Mouse (Mus musculus) bone marrow macrophage, adult 2 months (primary cell): ENCODE measurements around the gene Aldh3a2. TPM values are rescaled to one million over a fixed set of nuclear protein-coding genes. Genes with fewer than 3 reads are reported as not detected.
A peak's percentile ranks its signal among the peaks of the same experiment; 100 is the strongest.
"Not testable (repeated sequence)": the region's sequence is repeated elsewhere in the genome, so short reads cannot be mapped to it uniquely, and the experiment has no call there.

Experiments
- H3K27ac ChIP-seq: 2 replicates; pipeline ENCODE4 v1.5.1; 2012; ENCODE audit warnings: low read depth, low read length; ENCODE audit not compliant: insufficient read depth
- H3K4me1 ChIP-seq: 2 replicates; pipeline ENCODE4 v1.6.1; 2012; ENCODE audit warnings: low read length; ENCODE audit not compliant: control insufficient read depth, insufficient read depth
- H3K4me3 ChIP-seq: 2 replicates; pipeline ENCODE4 v1.5.1; 2012; ENCODE audit warnings: mild to moderate bottlenecking, low read length, moderate library complexity; ENCODE audit not compliant: insufficient read depth
- CTCF ChIP-seq: IDR thresholded peaks from 2 replicates; pipeline ENCODE4 v1.5.1; 2012; ENCODE audit warnings: low read depth, mild to moderate bottlenecking, low read length, moderate library complexity
- POLR2A ChIP-seq: IDR thresholded peaks from 2 replicates; pipeline ENCODE4 v1.6.1; 2012; ENCODE audit warnings: mild to moderate bottlenecking, low read depth, low read length, borderline replicate concordance
- polyA plus RNA-seq: library from polyadenylated mRNA; stranded (reverse); fragments of >200 nt; gene quantifications from 2 replicates; pipeline ENCODE4 v1.2.4, GENCODE M21; 2012; ENCODE audit not compliant: missing spikeins, insufficient read depth, insufficient read length

The Aldh3a2 gene
- polyA plus RNA-seq = 57.6 and 59.0 TPM in 2 replicates

DNA sequence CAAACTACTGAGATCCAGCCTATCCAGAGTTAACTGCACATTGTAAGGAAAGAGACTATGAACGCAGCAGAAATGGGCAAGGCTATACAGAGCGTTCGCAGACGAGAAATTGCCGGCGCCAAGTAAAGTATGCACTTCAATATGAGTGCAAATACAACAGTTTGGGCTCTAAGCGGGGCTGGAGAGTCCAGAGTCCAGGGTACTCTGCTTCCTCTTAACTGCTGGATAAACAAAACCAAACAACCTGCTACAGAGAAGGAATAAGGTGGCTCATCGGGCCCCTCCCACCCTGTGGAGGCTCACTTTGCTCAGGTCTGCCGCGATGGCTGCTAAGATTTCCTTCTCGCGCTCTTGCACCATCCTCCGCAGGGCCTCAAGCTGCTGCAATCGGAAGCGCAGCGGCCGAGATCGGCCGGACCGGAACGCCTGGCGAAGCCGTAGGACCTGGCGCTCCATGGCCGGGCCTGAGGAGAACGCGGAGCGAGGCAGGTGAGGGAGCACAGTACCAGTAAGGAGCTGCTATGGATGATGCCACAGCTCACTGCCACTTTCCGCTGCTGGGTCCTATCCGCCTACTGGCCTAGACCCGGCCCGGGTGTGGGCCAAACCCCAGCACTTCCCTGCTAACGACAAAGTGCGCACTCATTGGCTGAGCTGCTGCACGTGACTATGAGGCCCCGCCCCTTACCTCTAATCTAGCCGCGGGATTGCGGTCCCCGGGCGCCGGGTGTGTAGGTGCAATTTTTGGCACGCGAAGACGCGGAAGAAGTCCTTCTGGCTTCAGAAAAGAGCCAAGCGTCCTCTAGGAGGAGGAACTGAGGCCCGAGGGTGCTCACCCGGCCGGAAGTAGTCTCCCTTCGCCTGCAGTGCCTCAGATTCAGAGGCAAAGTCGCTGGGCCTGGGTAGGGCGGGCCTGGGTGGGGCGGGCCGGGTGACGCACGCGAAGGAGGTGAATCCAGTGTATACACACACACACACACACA, at the start of gene Aldh3a2:
Gene Aldh3a2 (minus strand): TSS at position 914 of the 983 bp plus-strand sequence.
- peak within 1 kb of the TSS; percentile 94 for H3K4me3 ChIP-seq
- peak within 1 kb of the TSS; percentile 71 for H3K27ac ChIP-seq
- peak; percentile 83; the same call in 1 of the 2 replicates for TF ChIP-seq POLR2A
- TF ChIP-seq CTCF = no peak

DNA sequence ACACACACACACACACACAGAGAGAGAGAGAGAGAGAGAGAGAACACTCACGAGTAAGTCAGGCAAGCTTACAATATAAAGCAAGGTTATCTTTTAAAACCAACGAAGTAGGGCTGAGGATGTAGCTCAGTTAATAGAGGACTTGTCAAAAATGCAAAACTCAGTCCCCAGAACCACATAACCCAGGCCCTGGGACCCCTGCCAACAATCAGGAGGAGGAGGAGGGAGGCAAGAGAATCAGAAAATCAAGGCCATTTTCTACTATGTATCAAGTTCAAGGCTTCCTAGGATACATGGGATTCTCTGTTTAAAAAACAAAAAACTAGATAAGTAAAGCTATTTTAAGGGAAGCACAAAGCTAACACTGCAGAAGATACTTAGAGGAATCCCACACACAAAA, 49.6 kb upstream of the Aldh3a2 start:
- Histone ChIP-seq H3K4me3 (no peak overlapping the region), H3K27ac (no peak overlapping the region), H3K4me1 (no peaks in the 10 kb centered on the region)
- TF ChIP-seq POLR2A = no peak
- no peak for TF ChIP-seq CTCF

More for the DNA sequence above, at the start of gene Aldh3a2:
- H3K4me1 ChIP-seq = peaks cover 7% of the 10 kb centered on the region

DNA sequence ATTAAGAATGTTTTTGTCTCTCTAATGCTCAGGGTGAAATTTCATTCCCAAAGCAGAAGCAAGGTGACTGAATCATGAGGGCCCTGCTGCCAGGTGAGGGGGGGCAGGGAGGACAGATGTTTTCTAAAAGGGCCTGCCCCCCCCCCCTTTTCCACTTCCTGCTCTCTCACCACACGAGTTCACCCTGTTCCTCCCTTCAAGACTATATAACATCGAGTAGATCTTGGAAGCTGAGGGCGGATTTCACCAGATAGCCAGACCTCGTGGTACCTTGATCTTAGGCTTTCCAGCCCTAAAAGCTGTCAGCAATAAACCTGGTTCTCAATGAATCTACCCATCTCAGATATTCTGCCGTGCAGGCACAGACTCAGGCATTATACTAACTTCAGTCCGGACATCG, 43.1 kb upstream of the Aldh3a2 start:
- Histone ChIP-seq H3K4me3 (no peak overlapping the region), H3K4me1 (no peaks in the 10 kb centered on the region), H3K27ac (no peak overlapping the region)
- TF ChIP-seq CTCF (no peak), POLR2A (no peak)

GRCm38 (mm10) chr11:61309831-61310230, 42.6 kb upstream of the Aldh3a2 start:
- no peak overlapping the region for H3K27ac ChIP-seq
- H3K4me1 ChIP-seq = no peaks in the 10 kb centered on the region
- no peak overlapping the region for H3K4me3 ChIP-seq
- no peak for TF ChIP-seq CTCF
- no peak for TF ChIP-seq POLR2A

DNA sequence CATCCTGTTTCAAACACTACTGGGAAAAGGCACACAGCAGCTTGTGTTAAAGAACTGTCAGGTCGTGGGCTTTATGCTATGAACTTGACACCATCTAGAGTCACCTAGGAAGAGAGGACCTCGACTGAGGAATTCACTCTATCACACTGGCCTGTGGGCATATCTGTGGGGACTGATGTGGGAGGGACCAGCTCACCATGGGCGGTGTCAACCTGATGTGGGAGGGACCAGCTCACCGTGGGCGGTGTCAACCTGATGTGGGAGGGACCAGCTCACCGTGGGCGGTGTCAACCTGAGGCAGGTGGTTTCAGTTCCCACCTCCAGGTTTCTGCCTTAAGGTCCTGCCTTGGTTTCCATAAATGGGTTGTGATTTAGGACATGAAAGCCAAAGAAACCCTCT, 40.5 kb upstream of the Aldh3a2 start:
- Histone ChIP-seq H3K4me1 (no peaks in the 10 kb centered on the region), H3K27ac (no peak overlapping the region)
- no peak for TF ChIP-seq POLR2A
- no peak for TF ChIP-seq CTCF

GRCm38 (mm10) chr11:61305377-61305776, 38.1 kb upstream of the Aldh3a2 start:
- Histone ChIP-seq H3K27ac (no peak overlapping the region), H3K4me3 (no peak overlapping the region), H3K4me1 (no peaks in the 10 kb centered on the region)
- TF ChIP-seq CTCF = no peak
- TF ChIP-seq POLR2A = no peak

More for the DNA sequence above, 40.5 kb upstream of the Aldh3a2 start:
- H3K4me3 ChIP-seq = no peak overlapping the region

DNA sequence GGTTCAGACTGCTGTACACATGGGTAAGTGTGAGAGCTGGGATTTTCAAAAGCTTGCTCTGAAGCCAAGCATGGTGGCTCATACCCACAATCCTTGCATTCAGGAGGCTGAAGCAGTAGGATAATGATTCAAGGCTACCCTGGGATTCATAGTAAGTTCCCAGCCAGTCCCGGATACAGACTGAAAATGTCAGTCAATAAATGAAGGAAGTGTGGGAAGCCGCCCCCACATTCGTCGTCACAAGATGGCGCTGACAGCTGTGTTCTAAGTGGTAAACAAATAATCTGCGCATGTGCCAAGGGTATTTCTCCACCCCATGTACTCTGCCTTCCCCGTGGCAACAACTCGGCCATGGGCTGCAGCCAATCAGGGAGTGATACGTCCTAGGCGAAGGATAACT, 37.3 kb upstream of the Aldh3a2 start:
- H3K4me1 ChIP-seq, H3K27ac ChIP-seq, H3K4me3 ChIP-seq: not testable (repeated sequence)

- no peaks in the 10 kb centered on the region for H3K4me1 ChIP-seq
- H3K4me3 ChIP-seq = no peak overlapping the region
- TF ChIP-seq POLR2A (no peak), CTCF (no peak)
- no peak overlapping the region for H3K27ac ChIP-seq
Measured at GRCm38 (mm10) chr11:61300716-61301392, 33.6 kb upstream of the Aldh3a2 start.

GRCm38 (mm10) chr11:61300205-61300604, 32.9 kb upstream of the Aldh3a2 start:
- TF ChIP-seq POLR2A (no peak), CTCF (no peak)
- no peak overlapping the region for H3K27ac ChIP-seq
- H3K4me1 ChIP-seq = no peaks in the 10 kb centered on the region
- no peak overlapping the region for H3K4me3 ChIP-seq

DNA sequence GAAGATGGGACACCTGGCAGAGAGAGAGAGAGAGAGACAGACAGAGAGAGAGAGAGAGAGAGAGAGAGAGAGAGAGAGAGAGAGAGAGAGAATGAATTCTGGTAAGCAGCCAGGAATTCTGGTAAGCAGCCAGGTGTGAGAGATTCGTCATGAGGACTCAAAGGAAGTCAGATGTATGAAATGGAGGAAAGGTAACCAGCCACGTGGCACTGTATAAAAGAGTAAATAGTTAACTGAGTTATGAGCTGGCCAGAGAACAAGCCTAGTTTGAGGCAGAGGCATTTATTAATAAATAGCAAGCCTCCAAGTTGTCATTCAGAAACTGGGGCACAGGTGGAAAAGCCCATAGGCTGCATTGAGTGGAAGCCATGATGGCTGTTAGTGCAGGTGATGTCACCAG, 30.6 kb upstream of the Aldh3a2 start:
- no peak for TF ChIP-seq CTCF
- Histone ChIP-seq H3K27ac (no peak overlapping the region), H3K4me1 (no peaks in the 10 kb centered on the region), H3K4me3 (no peak overlapping the region)
